8 mouse cellular contexts compared by ENCODE assay signal in genomic region chr1:132609048-132609634, GRCm38 (mm10).
A peak's percentile ranks its signal among the peaks of the same experiment; 100 is the strongest.
DNase-seq lines count a peak whose midpoint lies in the region; ATAC-seq and TF ChIP-seq lines count a peak whose summit lies in the region.

No protein-coding gene starts in this region.

- H3K9me3 ChIP-seq in liver, embryonic 11.5 days (ENCODE audit: control insufficient read depth, low read length): no peaks in the 10 kb centered on the region
- H3K9me3 ChIP-seq in hindbrain, embryonic 15.5 days: no peaks in the 10 kb centered on the region

- no peak overlapping the region for H3K27ac ChIP-seq in liver, adult 2 months (replicated peaks; ENCODE audit: insufficient read depth, low read depth, low read length)
- H3K27ac ChIP-seq in liver, embryonic 11.5 days (ENCODE audit: low read depth, low read length): no peak overlapping the region
- H3K27ac ChIP-seq in cortical plate, adult 2 months (ENCODE audit: insufficient read depth, low read length): no peak overlapping the region
- no peak overlapping the region for H3K27ac ChIP-seq in hindbrain, embryonic 15.5 days (replicated peaks)

- no peaks in the 10 kb centered on the region for H3K79me2 ChIP-seq in liver, adult 2 months (ENCODE audit: control insufficient read depth, insufficient read depth, low read length)

- peak; percentile 71 for TF ChIP-seq CTCF in liver, adult 2 months (IDR thresholded peaks at IDR 0.05; ENCODE audit: low read depth, low read length)
- peak; percentile 70 for TF ChIP-seq CTCF in cortical plate, adult 2 months (IDR thresholded peaks at IDR 0.05; ENCODE audit: extremely low read depth, insufficient read depth, low read length)
- TF ChIP-seq CTCF in lung, adult 2 months (IDR thresholded peaks at IDR 0.05; ENCODE audit: insufficient read depth, low read length): peak; percentile 70

- peak; percentile 25 for DNase-seq in liver, adult 2 months (ENCODE audit: extremely low read depth, low read depth, low spot score)
- DNase-seq in liver, embryonic 11.5 days (ENCODE audit: low spot score): no peak
- peak; percentile 59 for DNase-seq in adipocyte (ENCODE audit: low spot score)
- DNase-seq in lung, adult 2 months: peak; percentile 42
- DNase-seq in retina, embryonic 14.5 days (ENCODE audit: low spot score): peak; percentile 80

- TF ChIP-seq POLR2A in liver, adult 2 months (IDR thresholded peaks at IDR 0.05; ENCODE audit: extremely low read depth, insufficient read depth, low read length): no peak
- no peak for TF ChIP-seq POLR2A in cortical plate, adult 2 months (IDR thresholded peaks at IDR 0.05; ENCODE audit: extremely low read depth, insufficient read depth, low read length)
- no peak for TF ChIP-seq POLR2A in lung, adult 2 months (IDR thresholded peaks at IDR 0.05; ENCODE audit: borderline replicate concordance, extremely low read depth, low read depth, low read length)

- no peaks in the 10 kb centered on the region for H3K36me3 ChIP-seq in liver, adult 2 months (ENCODE audit: control insufficient read depth, insufficient read depth, low read length)
- H3K36me3 ChIP-seq in liver, embryonic 11.5 days (ENCODE audit: control insufficient read depth, insufficient read depth, low read length): no peaks in the 10 kb centered on the region
- peaks cover 48% of the 10 kb centered on the region for H3K36me3 ChIP-seq in hindbrain, embryonic 15.5 days

- no peak for ATAC-seq in liver, embryonic 11.5 days (replicated peaks; ENCODE audit: low FRiP score)
- peak; percentile 62; the same call in 1 of the 2 replicates for ATAC-seq in hindbrain, embryonic 15.5 days (ENCODE audit: low FRiP score, low read depth)
- no peak for ATAC-seq in monocyte, adult 5-6 weeks (replicated peaks; ENCODE audit: insufficient number of reproducible peaks, low FRiP score, low TSS enrichment, poor library complexity, severe bottlenecking)

- WGBS in liver, adult 2 months: 34% methylated on average over 4 of the region's 4 CpGs
- WGBS in liver, embryonic 11.5 days: 35% methylated on average over 4 of the region's 4 CpGs
- WGBS in hindbrain, embryonic 15.5 days: 38% methylated on average over 4 of the region's 4 CpGs
- 28% methylated on average over 4 of the region's 4 CpGs for WGBS in lung, adult 2 months

- H3K27me3 ChIP-seq in liver, adult 2 months (ENCODE audit: control insufficient read depth, insufficient read depth, low read length): no peaks in the 10 kb centered on the region
- H3K27me3 ChIP-seq in liver, embryonic 11.5 days (replicated peaks; ENCODE audit: control insufficient read depth, insufficient read depth, low read length): no peaks in the 10 kb centered on the region; the same call in 1 of the 2 replicates
- no peaks in the 10 kb centered on the region for H3K27me3 ChIP-seq in hindbrain, embryonic 15.5 days

- no peak overlapping the region for H3K9ac ChIP-seq in liver, adult 2 months (ENCODE audit: low read depth, low read length)
- H3K9ac ChIP-seq in liver, embryonic 11.5 days (ENCODE audit: low read depth, low read length): no peak overlapping the region
- no peak overlapping the region for H3K9ac ChIP-seq in hindbrain, embryonic 15.5 days

- no peaks in the 10 kb centered on the region for H3K4me1 ChIP-seq in liver, adult 2 months (ENCODE audit: control insufficient read depth, insufficient read depth, low read length)
- no peaks in the 10 kb centered on the region for H3K4me1 ChIP-seq in liver, embryonic 11.5 days (replicated peaks; ENCODE audit: control insufficient read depth, insufficient read depth, low read length)
- H3K4me1 ChIP-seq in cortical plate, adult 2 months (ENCODE audit: control insufficient read depth, insufficient read depth, low read length): no peaks in the 10 kb centered on the region
- H3K4me1 ChIP-seq in hindbrain, embryonic 15.5 days (replicated peaks): no peaks in the 10 kb centered on the region
- H3K4me1 ChIP-seq in lung, adult 2 months (ENCODE audit: control insufficient read depth, insufficient read depth, low read length): no peaks in the 10 kb centered on the region

- H3K4me3 ChIP-seq in liver, adult 2 months (ENCODE audit: insufficient read depth, low read depth, low read length): no peak overlapping the region
- no peak overlapping the region for H3K4me3 ChIP-seq in liver, embryonic 11.5 days (ENCODE audit: low read depth, low read length)
- no peak overlapping the region for H3K4me3 ChIP-seq in cortical plate, adult 2 months (ENCODE audit: insufficient read depth, low read length)
- H3K4me3 ChIP-seq in hindbrain, embryonic 15.5 days: no peak overlapping the region
- H3K4me3 ChIP-seq in lung, adult 2 months (replicated peaks; ENCODE audit: extremely low read depth, low read depth, low read length): no peak overlapping the region

- no peak overlapping the region for H3K4me2 ChIP-seq in liver, embryonic 11.5 days
- no peak overlapping the region for H3K4me2 ChIP-seq in hindbrain, embryonic 15.5 days
